In the genomic region with DNA sequence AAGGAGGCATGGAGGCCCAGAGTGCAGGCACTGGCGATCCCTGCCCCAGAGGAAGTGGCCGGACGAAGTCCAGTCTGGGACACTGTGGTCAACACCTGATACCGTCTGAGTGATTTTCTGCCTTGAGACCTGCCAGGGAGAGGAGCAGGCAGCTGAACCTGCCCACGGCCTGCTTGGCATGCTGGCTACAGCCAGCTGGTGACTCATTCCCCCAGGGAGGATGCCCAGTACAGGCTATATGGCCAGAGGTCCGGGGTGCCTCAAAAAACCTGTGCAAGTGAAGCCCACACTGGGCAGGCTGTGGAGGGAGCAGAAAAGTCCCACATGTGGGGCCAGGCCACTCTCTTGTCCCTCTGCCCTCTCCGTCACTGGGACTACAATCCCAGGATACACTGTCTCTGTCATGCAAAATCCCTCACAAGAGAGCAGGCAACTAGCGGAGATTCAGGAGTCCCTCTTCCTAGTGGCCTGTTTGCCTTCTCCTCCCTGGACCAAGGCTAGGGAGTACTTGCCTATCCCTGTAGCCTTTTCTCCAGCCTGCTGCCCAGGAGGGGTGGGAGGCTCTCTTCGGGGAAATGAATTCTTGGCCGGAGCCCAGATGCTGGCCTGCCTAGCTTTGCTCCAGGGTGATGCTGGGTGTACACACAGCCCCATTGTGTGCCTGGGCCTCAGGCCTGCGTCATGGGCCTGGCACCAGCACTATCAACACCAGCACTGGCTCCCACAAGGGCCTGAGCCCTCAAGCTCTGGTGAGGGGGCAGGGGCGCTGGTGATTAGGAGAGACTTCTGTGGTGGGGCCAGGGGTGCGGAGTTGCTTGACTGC, we compare ENCODE assay signal across 8 mouse cellular contexts. TPM values are rescaled to one million over a fixed set of nuclear protein-coding genes. Genes with fewer than 3 reads are reported as not detected.
A peak's percentile ranks its signal among the peaks of the same experiment; 100 is the strongest.
DNase-seq lines count a peak whose midpoint lies in the region; ATAC-seq lines count a peak whose summit lies in the region.

No protein-coding gene starts in this region.

- WGBS in intestine, embryonic 16.5 days = 68% methylated on average over 13 of the region's 13 CpGs
- 81% methylated on average over 13 of the region's 13 CpGs for WGBS in midbrain, embryonic 11.5 days

- ATAC-seq in intestine, embryonic 16.5 days = peak; percentile 42
- ATAC-seq in midbrain, embryonic 11.5 days (ENCODE audit: low FRiP score) = peak; percentile 38; the same call in 1 of the 2 replicates

- H3K9ac ChIP-seq in intestine, embryonic 16.5 days (ENCODE audit: low read depth, low read length) = peak overlapping the region; percentile 57
- no peak overlapping the region for H3K9ac ChIP-seq in midbrain, embryonic 11.5 days (ENCODE audit: low read length)

- intact Hi-C loops in gastrocnemius, postnatal 14 days (cut with DNase I; ENCODE audit: low total_unique reads) = no loop called here

- H3K36me3 ChIP-seq in intestine, embryonic 16.5 days (ENCODE audit: control insufficient read depth, insufficient read depth, low read length) = no peaks in the 10 kb centered on the region
- H3K36me3 ChIP-seq in midbrain, embryonic 11.5 days (ENCODE audit: control insufficient read depth, insufficient read depth, low read length) = no peaks in the 10 kb centered on the region

- H3K9me3 ChIP-seq in intestine, embryonic 16.5 days (ENCODE audit: control insufficient read depth, low read length) = no peaks in the 10 kb centered on the region
- no peaks in the 10 kb centered on the region for H3K9me3 ChIP-seq in midbrain, embryonic 11.5 days (ENCODE audit: control insufficient read depth, low read length)

- peak; percentile 82 for DNase-seq in adipocyte (ENCODE audit: low spot score)
- DNase-seq in cerebellum, postnatal 10 days = peak; percentile 62 to 77
- DNase-seq in gastrocnemius, postnatal 14 days = peak; percentile 79
- DNase-seq in left cerebral cortex, adult 8-10 months (ENCODE audit: low spot score in 2 of 2) = peak; percentile 58 to 88
- DNase-seq in midbrain, embryonic 11.5 days (ENCODE audit: low spot score, missing footprints) = no peak
- peak; percentile 73 for DNase-seq in telencephalon, adult 2 months (ENCODE audit: low read depth, low spot score)
- no peak for DNase-seq in T-cell, adult 2 months (ENCODE audit: low spot score)

- peaks cover 33% of the 10 kb centered on the region for H3K4me1 ChIP-seq in intestine, embryonic 16.5 days (ENCODE audit: control insufficient read depth, insufficient read depth, low read length)
- H3K4me1 ChIP-seq in midbrain, embryonic 11.5 days (ENCODE audit: control insufficient read depth, insufficient read depth, low read length) = no peaks in the 10 kb centered on the region

- no peaks in the 10 kb centered on the region for H3K27me3 ChIP-seq in intestine, embryonic 16.5 days (replicated peaks; ENCODE audit: control insufficient read depth, insufficient read depth, low read length)
- H3K27me3 ChIP-seq in midbrain, embryonic 11.5 days (ENCODE audit: control insufficient read depth, insufficient read depth, low read length) = no peaks in the 10 kb centered on the region

- H3K27ac ChIP-seq in intestine, embryonic 16.5 days (ENCODE audit: low read length) = peak overlapping the region; percentile 27
- H3K27ac ChIP-seq in midbrain, embryonic 11.5 days (ENCODE audit: low read depth, low read length) = no peak overlapping the region

- no peak overlapping the region for H3K4me3 ChIP-seq in intestine, embryonic 16.5 days (ENCODE audit: low read length)
- H3K4me3 ChIP-seq in midbrain, embryonic 11.5 days (ENCODE audit: low read depth, low read length) = no peak overlapping the region

- H3K4me2 ChIP-seq in intestine, embryonic 16.5 days (ENCODE audit: low read depth, low read length) = no peak overlapping the region
- no peak overlapping the region for H3K4me2 ChIP-seq in midbrain, embryonic 11.5 days

RNA-seq across cellular contexts. Expression of a gene that starts 25.9 kb away (rescaled TPM):
- total RNA-seq in gastrocnemius, postnatal 14 days (2021) = 10 to 100 TPM; 60.0 to 66.0 TPM
- 30.7 and 37.8 TPM in 2 replicates for polyA plus RNA-seq in intestine, embryonic 16.5 days (2015; fragmentation: Nextera tagmentation; extraction: Ambion mirVana)
- total RNA-seq in left cerebral cortex, adult 8-10 months (2022) = 10 to 100 TPM; 12.3 to 17.8 (median 15.1) TPM
- 1.4 and 2.1 TPM in 2 replicates for polyA plus RNA-seq in midbrain, embryonic 11.5 days (2014; fragmentation: Nextera tagmentation; extraction: Ambion mirVana)

RNA-seq across cellular contexts. Expression of a gene that starts 36.1 kb away (rescaled TPM):
- not detected for total RNA-seq in gastrocnemius, postnatal 14 days (2021)
- 0.28 and 0.68 TPM in 2 replicates for polyA plus RNA-seq in intestine, embryonic 16.5 days (2015; fragmentation: Nextera tagmentation; extraction: Ambion mirVana)
- not detected for total RNA-seq in left cerebral cortex, adult 8-10 months (2022)
- not detected in 2 replicates for polyA plus RNA-seq in midbrain, embryonic 11.5 days (2014; fragmentation: Nextera tagmentation; extraction: Ambion mirVana)

Comparison
In these comparisons a context has a peak if more than half of its experiments do, and no peak if none do; other contexts are left out.
1. DNase-seq: peak in adipocyte (single experiment), cerebellum, postnatal 10 days (2 of 2), gastrocnemius, postnatal 14 days (single experiment), left cerebral cortex, adult 8-10 months (2 of 2) and telencephalon, adult 2 months (single experiment); none in midbrain, embryonic 11.5 days (single experiment) and T-cell, adult 2 months (single experiment).